Mouse (Mus musculus): ENCODE data around the gene Gm20696. TPM values are rescaled to one million over a fixed set of nuclear protein-coding genes. Genes with fewer than 3 reads are reported as not detected.

The Gm20696 gene
- polyA plus RNA-seq, 1 experiment: 1.8 TPM

GRCm38 (mm10) chr6:99284019-99284418, 382.6 kb downstream of the Gm20696 start:
- TF ChIP-seq POLR2A (IDR thresholded peaks at IDR 0.05; ENCODE audit: borderline replicate concordance, extremely low read depth, insufficient read depth, insufficient read length, poor library complexity, severe bottlenecking): no peak
- no peak for TF ChIP-seq CTCF (IDR thresholded peaks at IDR 0.05; ENCODE audit: borderline replicate concordance, extremely low read depth, insufficient read depth, insufficient read length)
- DNase-seq (ENCODE audit: low read depth): no peak

- TF ChIP-seq CTCF (IDR thresholded peaks at IDR 0.05; ENCODE audit: borderline replicate concordance, extremely low read depth, insufficient read depth, insufficient read length) (no peak), POLR2A (IDR thresholded peaks at IDR 0.05; ENCODE audit: borderline replicate concordance, extremely low read depth, insufficient read depth, insufficient read length, poor library complexity, severe bottlenecking) (no peak)
- DNase-seq (ENCODE audit: low read depth): no peak
Observed at GRCm38 (mm10) chr6:99282866-99283657, 383.5 kb downstream of the Gm20696 start.

GRCm38 (mm10) chr6:99281433-99281832, 385.2 kb downstream of the Gm20696 start:
- TF ChIP-seq POLR2A (IDR thresholded peaks at IDR 0.05; ENCODE audit: borderline replicate concordance, extremely low read depth, insufficient read depth, insufficient read length, poor library complexity, severe bottlenecking): no peak
- DNase-seq (ENCODE audit: low read depth): no peak

GRCm38 (mm10) chr6:99280619-99281018, 386.0 kb downstream of the Gm20696 start:
- DNase-seq (ENCODE audit: low read depth): peak; percentile 47
- TF ChIP-seq CTCF (IDR thresholded peaks at IDR 0.05; ENCODE audit: borderline replicate concordance, extremely low read depth, insufficient read depth, insufficient read length): no peak
- TF ChIP-seq POLR2A (IDR thresholded peaks at IDR 0.05; ENCODE audit: borderline replicate concordance, extremely low read depth, insufficient read depth, insufficient read length, poor library complexity, severe bottlenecking): no peak

- DNase-seq (ENCODE audit: low read depth): no peak
- TF ChIP-seq CTCF (IDR thresholded peaks at IDR 0.05; ENCODE audit: borderline replicate concordance, extremely low read depth, insufficient read depth, insufficient read length) (no peak), POLR2A (IDR thresholded peaks at IDR 0.05; ENCODE audit: borderline replicate concordance, extremely low read depth, insufficient read depth, insufficient read length, poor library complexity, severe bottlenecking) (no peak)
Observed at GRCm38 (mm10) chr6:99277251-99277650, 389.3 kb downstream of the Gm20696 start.

GRCm38 (mm10) chr6:99276297-99276653, 390.3 kb downstream of the Gm20696 start:
- no peak for DNase-seq (ENCODE audit: low read depth)
- TF ChIP-seq CTCF (IDR thresholded peaks at IDR 0.05; ENCODE audit: borderline replicate concordance, extremely low read depth, insufficient read depth, insufficient read length) (no peak), POLR2A (IDR thresholded peaks at IDR 0.05; ENCODE audit: borderline replicate concordance, extremely low read depth, insufficient read depth, insufficient read length, poor library complexity, severe bottlenecking) (no peak)

GRCm38 (mm10) chr6:99275381-99276296, 391.0 kb downstream of the Gm20696 start:
- DNase-seq (ENCODE audit: low read depth): no peak
- TF ChIP-seq CTCF (IDR thresholded peaks at IDR 0.05; ENCODE audit: borderline replicate concordance, extremely low read depth, insufficient read depth, insufficient read length): no peak
- no peak for TF ChIP-seq POLR2A (IDR thresholded peaks at IDR 0.05; ENCODE audit: borderline replicate concordance, extremely low read depth, insufficient read depth, insufficient read length, poor library complexity, severe bottlenecking)

- no peak for DNase-seq (ENCODE audit: low read depth)
- TF ChIP-seq POLR2A (IDR thresholded peaks at IDR 0.05; ENCODE audit: borderline replicate concordance, extremely low read depth, insufficient read depth, insufficient read length, poor library complexity, severe bottlenecking): no peak
- TF ChIP-seq CTCF (IDR thresholded peaks at IDR 0.05; ENCODE audit: borderline replicate concordance, extremely low read depth, insufficient read depth, insufficient read length): no peak
Observed at GRCm38 (mm10) chr6:99274667-99275066, 391.9 kb downstream of the Gm20696 start.

GRCm38 (mm10) chr6:99274222-99274621, 392.4 kb downstream of the Gm20696 start:
- DNase-seq (ENCODE audit: low read depth): no peak
- TF ChIP-seq CTCF (IDR thresholded peaks at IDR 0.05; ENCODE audit: borderline replicate concordance, extremely low read depth, insufficient read depth, insufficient read length): no peak
- TF ChIP-seq POLR2A (IDR thresholded peaks at IDR 0.05; ENCODE audit: borderline replicate concordance, extremely low read depth, insufficient read depth, insufficient read length, poor library complexity, severe bottlenecking): no peak

- TF ChIP-seq CTCF (IDR thresholded peaks at IDR 0.05; ENCODE audit: borderline replicate concordance, extremely low read depth, insufficient read depth, insufficient read length) (no peak), POLR2A (IDR thresholded peaks at IDR 0.05; ENCODE audit: borderline replicate concordance, extremely low read depth, insufficient read depth, insufficient read length, poor library complexity, severe bottlenecking) (no peak)
- DNase-seq (ENCODE audit: low read depth): no peak
Observed at GRCm38 (mm10) chr6:99273177-99273576, 393.4 kb downstream of the Gm20696 start.

GRCm38 (mm10) chr6:99272174-99272573, 394.4 kb downstream of the Gm20696 start:
- no peak for DNase-seq (ENCODE audit: low read depth)
- TF ChIP-seq CTCF (IDR thresholded peaks at IDR 0.05; ENCODE audit: borderline replicate concordance, extremely low read depth, insufficient read depth, insufficient read length) (no peak), POLR2A (IDR thresholded peaks at IDR 0.05; ENCODE audit: borderline replicate concordance, extremely low read depth, insufficient read depth, insufficient read length, poor library complexity, severe bottlenecking) (no peak)

Measured in brain, embryonic 14.5 days (tissue).